Mouse (Mus musculus) left cerebral cortex, adult 2 months (tissue): ENCODE results near the gene Tut7. TPM values are rescaled to one million over a fixed set of nuclear protein-coding genes. Genes with fewer than 3 reads are reported as not detected.
A peak's percentile ranks its signal among the peaks of the same experiment; 100 is the strongest.
"Not testable (repeated sequence)": the region's sequence is repeated elsewhere in the genome, so short reads cannot be mapped to it uniquely, and the experiment has no call there.

Experiments
- DNase-seq, 2 experiments: peaks; one replicate each; pipeline ENCODE4 v3.0.0; 2021 to 2022; ENCODE audit warnings: low spot score in 2 of 2, mixed read lengths in 1 of 2; ENCODE audit errors: extremely low spot score in 1 of 2
- H3K27ac ChIP-seq: fragments of 200-600 bp; 2 replicates; pipeline ENCODE4 v1.8.1; 2022
- H3K4me3 ChIP-seq: fragments of 200-600 bp; 2 replicates; pipeline ENCODE4 v1.8.1; 2022
- CTCF ChIP-seq: fragments of 200-600 bp; IDR thresholded peaks from 2 replicates; pipeline ENCODE4 v1.8.1; 2022; ENCODE audit warnings: antibody characterized with exemption, mild to moderate bottlenecking, moderate library complexity
- intact Hi-C: fragments of 180-260 bp; cut with DNase I; formaldehyde crosslinking; loops from one replicate; pipeline ENCODE4 v1.15.1; 2025
- total RNA-seq, 2 experiments: library from RNA; stranded (reverse); gene quantifications; 2 replicates each; pipeline ENCODE4 v1.2.3; 2021

Gene Tut7
- total RNA-seq, 2 experiments from 2014 or later: 61.1 to 66.0 TPM

DNA sequence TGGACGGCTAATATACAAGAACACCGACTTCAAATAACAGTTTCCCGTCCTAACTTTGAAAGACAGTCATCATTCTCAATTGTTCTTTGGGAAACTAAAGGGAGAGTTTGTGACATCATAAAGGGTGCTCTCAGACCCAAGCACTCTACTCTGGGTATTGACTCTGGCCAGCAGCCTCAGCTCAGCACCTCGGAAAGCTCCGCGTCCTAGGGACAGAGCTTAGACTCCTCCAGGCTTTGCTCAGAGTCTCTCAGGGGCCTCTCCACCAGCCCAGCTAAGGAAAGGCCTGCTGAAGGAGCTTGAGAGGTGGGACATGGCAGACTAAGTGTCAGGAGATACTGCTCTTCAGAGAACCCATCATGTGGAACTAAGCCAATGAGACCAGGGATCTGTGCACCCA is 76.8 kb downstream of the Tut7 start:
- no peak overlapping the region for H3K4me3 ChIP-seq
- intact Hi-C loops: no loop called here
- DNase-seq: no peak
- H3K27ac ChIP-seq: 0 out of 2 replicates have a peak overlapping the region, but pooled peaks have one; percentile 2
- TF ChIP-seq CTCF: no peak

DNA sequence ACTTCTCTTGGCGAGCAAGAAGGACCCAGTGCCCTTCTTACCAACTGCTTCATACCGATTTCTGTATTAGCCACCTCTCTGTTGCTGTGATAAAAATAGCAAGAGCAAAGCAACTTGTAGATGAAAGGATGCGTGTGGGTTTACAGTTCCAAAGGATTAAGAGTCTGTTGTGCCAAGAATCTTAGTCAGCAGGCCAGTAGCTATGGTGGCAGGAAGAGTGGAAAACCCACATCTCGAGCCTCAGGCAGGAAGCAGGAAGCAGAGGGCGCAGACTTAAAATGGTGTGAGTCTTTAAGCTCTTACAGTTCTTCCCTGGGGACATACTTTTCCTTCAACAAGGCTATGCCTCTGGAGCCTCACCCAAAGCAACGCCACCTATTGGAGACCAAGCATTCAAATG is 77.5 kb downstream of the Tut7 start:
- no peak; the same call in 1 of the 2 replicates for TF ChIP-seq CTCF
- peak overlapping the region; percentile 24; the same call in 1 of the 2 replicates for H3K27ac ChIP-seq
- no peak for DNase-seq
- H3K4me3 ChIP-seq: no peak overlapping the region
- intact Hi-C loops: loop anchor here (1.0 kb wide), 1 partner anchor 46 kb away; no protein-coding TSS in a partner anchor

DNA sequence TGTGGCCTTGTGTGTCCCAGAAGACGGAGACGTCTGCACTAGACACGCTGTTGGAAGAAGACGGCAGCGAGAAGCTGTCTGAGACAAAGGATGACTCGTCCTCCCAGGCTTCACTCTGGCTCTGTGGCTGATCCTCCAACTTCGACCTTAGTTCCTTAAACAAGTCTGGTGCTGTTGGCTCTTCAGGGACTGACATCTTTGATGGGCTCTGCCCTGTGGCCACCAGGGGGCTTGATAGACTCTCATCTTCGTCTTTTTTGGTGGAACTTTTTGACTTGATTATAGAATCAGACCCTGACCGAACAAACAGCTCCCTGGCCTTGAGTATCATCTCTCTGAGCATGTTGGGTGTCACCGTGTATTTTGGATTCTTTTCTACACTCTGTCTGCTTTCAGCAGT is 81.2 kb downstream of the Tut7 start:
- DNase-seq: no peak
- H3K27ac ChIP-seq: no peak overlapping the region
- intact Hi-C loops: no loop called here

GRCm38 (mm10) chr13:59741096-59741495 is 81.9 kb downstream of the Tut7 start:
- Histone ChIP-seq H3K4me3 (no peak overlapping the region), H3K27ac (no peak overlapping the region)
- intact Hi-C loops: no loop called here
- DNase-seq: no peak
- TF ChIP-seq CTCF: no peak

More for the DNA sequence above, 81.2 kb downstream of the Tut7 start:
- no peak overlapping the region for H3K4me3 ChIP-seq
- TF ChIP-seq CTCF: peak; percentile 34

- Histone ChIP-seq H3K27ac (no peak overlapping the region), H3K4me3 (no peak overlapping the region)
- intact Hi-C loops: no loop called here
- no peak for TF ChIP-seq CTCF
- no peak for DNase-seq
Measured at GRCm38 (mm10) chr13:59739397-59739796, 83.5 kb downstream of the Tut7 start.

DNA sequence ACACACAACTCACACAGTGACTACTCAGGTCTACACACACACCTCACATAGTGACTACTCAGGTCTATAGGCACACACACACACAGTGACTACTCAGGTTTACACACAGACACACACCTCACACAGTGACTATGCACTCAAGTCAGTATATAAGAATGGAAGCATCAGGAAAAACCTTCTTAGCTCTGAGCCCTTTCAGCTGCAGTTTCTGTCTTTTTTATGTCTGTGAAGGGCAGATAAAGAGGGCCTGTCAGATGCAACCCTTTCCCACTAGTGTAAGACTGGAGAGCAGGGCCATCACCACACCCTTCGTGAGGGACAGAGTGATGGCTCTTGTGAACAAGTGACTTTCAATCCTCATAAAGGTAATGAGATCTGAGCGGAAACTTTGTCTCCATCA is 84.5 kb downstream of the Tut7 start:
- no peak for TF ChIP-seq CTCF
- no peak for DNase-seq
- no peak overlapping the region for H3K4me3 ChIP-seq
- intact Hi-C loops: no loop called here
- H3K27ac ChIP-seq: no peak overlapping the region

- no peak for DNase-seq
- Histone ChIP-seq H3K4me3 (no peak overlapping the region), H3K27ac (no peak overlapping the region)
- TF ChIP-seq CTCF: no peak; the same call in 1 of the 2 replicates
- intact Hi-C loops: no loop called here
Measured at GRCm38 (mm10) chr13:59735190-59735589, 87.8 kb downstream of the Tut7 start.

DNA sequence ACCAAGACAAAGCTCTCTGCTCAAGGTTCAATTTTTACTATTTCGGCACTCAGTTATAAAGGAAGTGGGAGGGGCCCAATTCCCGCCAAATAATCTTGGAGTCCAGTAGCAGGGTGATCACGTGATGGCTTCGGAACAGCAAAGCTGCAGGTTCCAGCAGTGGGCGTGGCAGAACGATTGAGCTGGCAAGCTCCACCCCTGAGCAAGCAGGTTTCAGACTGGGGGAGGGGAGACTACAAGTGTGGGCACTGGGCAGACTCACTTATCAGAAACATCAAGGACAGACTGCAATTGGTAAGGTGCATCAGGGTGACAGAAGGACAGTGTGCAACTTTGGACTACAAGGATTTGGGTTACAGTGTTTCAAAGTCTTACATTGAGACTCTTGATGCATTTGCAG is 88.6 kb downstream of the Tut7 start:
- H3K4me3 ChIP-seq, intact Hi-C loops, H3K27ac ChIP-seq, DNase-seq: not testable (repeated sequence)

GRCm38 (mm10) chr13:59733936-59734335 is 89.0 kb downstream of the Tut7 start:
- Histone ChIP-seq H3K4me3 (no peak overlapping the region), H3K27ac (no peak overlapping the region)
- DNase-seq: no peak
- TF ChIP-seq CTCF: no peak
- intact Hi-C loops: no loop called here

DNA sequence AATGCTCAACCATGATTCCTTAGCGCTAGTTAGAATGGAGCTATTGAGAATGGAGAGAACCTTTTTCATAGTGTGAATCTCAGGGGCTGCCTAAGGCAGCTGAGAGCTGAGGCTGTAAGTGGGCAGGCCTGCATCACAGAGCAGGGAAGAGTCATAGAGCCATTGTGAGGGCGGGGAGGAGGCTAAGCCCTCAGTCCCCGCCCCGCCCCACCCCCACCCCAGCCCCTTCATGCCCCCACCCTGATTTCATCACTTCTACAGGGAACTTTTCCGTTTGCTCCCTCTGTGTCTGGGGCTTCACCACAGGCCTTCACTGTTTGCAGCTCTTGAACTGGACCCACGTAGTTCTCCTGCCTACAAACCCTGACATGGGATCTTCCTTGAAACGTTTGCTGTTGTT is 91.3 kb downstream of the Tut7 start, which contains the start of gene Spata31d1d:
TSS of gene Spata31d1d (minus strand) at position 101 of the 400 bp plus-strand sequence.
- TF ChIP-seq CTCF: no peak
- Histone ChIP-seq H3K27ac (no peak within 1 kb of the TSS), H3K4me3 (no peak within 1 kb of the TSS)
- no peak for DNase-seq
- intact Hi-C loops: no loop called here

- peak; percentile 80 for DNase-seq
- TF ChIP-seq CTCF: peak; percentile 98
- Histone ChIP-seq H3K27ac (no peak overlapping the region), H3K4me3 (no peak overlapping the region)
- intact Hi-C loops: loop anchor here (2.0 to 5.0 kb wide), 2 partner anchors 51 to 90 kb away; partner anchors contain the start of gene Golm1
Measured at GRCm38 (mm10) chr13:59728378-59729093, 94.4 kb downstream of the Tut7 start.

DNA sequence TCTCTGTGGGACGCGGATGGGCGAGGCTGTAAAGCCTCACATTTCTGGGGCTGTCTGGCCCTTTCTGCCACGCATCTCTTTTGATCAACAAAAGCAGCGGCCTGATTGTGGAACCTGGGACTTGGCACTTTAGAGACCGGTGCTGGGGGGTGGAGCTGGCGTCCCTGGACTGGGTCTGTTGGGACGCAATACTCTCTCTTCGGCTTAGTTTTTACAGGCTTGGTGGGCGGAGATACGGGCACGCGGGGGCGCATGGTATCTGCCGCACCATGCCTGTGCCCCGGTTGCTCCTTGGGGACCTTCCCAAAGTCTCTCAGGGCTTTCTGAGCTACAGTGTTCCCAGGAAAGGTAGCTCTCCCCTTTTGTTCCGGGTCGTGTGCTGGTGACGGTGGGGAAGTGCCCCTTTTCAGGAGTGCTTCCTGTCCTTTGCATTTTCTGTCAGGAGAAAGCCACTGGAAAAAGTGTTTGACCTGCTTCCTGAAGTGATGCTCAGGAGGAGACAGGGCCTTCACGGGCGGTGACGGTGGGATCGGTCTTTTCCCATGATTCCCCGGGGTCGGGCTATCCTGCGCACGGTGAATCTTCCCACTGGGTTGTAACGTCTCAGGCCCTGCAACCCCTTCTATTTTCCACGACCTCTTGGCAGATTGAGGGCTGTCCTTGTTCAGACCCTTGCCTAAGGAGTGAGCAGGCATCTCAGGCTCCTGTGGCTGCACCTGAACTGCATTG is 96.6 kb downstream of the Tut7 start:
- intact Hi-C loops: loop anchor here (5.0 kb wide), 1 partner anchor 49 kb away; the partner anchor contains the start of gene Golm1
- DNase-seq: no peak
- no peak overlapping the region for H3K4me3 ChIP-seq
- no peak overlapping the region for H3K27ac ChIP-seq
- TF ChIP-seq CTCF: no peak

DNA sequence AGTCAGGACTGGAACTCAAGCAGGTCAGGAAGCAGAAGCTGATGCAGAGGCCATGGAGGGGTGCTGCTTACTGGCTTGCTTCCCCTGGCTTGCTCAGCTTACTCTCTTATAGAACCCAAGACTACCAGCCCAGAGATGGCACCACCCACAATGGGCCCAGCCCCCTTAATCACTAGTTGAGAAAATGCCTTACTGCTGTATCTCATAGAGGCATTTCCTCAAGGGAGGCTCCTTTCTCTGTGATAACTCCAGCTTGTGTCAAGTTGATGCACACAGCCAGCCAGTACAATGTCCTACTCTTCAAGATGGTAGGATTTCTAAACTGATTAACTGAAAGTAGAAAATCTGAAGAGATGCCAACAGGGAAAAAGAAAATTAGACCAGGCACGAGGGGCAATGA is 100.9 kb downstream of the Tut7 start:
- H3K4me3 ChIP-seq, intact Hi-C loops, DNase-seq, H3K27ac ChIP-seq: not testable (repeated sequence)
